Mouse (Mus musculus): Measurements from ENCODE around the gene Cox14.

- no peak for TF ChIP-seq CTCF (IDR thresholded peaks at IDR 0.05; ENCODE audit: control insufficient read depth, insufficient read depth, low read length)
- TF ChIP-seq POLR2A (IDR thresholded peaks at IDR 0.05; ENCODE audit: borderline replicate concordance, control insufficient read depth, low read depth, low read length): no peak
Observed at GRCm38 (mm10) chr15:99699715-99700114, 25.7 kb upstream of the Cox14 start.

Data from bone marrow, adult 2 months (tissue).